Mouse (Mus musculus) lung, embryonic 16.5 days (tissue): ENCODE data around the gene Tor3a. TPM values are rescaled to one million over a fixed set of nuclear protein-coding genes. Genes with fewer than 3 reads are reported as not detected.

Source experiments
- ATAC-seq: fragments of 200-750 bp; cut with Nextera tagmentation; 2 replicates; pipeline ENCODE4 v1.8.0; 2017; ENCODE audit warnings: low read depth, mild to moderate bottlenecking, moderate library complexity
- H3K27ac ChIP-seq: fragments of 300-500 bp; sonication (generic); 2 replicates; pipeline ENCODE4 v1.5.1; 2014; ENCODE audit warnings: mild to moderate bottlenecking, control low read depth, low read length
- H3K27me3 ChIP-seq: fragments of 300-500 bp; sonication (generic); 2 replicates; pipeline ENCODE4 v1.6.1; 2014; ENCODE audit warnings: low read depth, low read length, mixed read lengths; ENCODE audit not compliant: control insufficient read depth, insufficient read depth
- H3K36me3 ChIP-seq: fragments of 300-500 bp; sonication (generic); 2 replicates; pipeline ENCODE4 v1.6.1; 2014; ENCODE audit warnings: low read length; ENCODE audit not compliant: control insufficient read depth, insufficient read depth
- H3K4me1 ChIP-seq: fragments of 300-500 bp; sonication (generic); replicated peaks from 2 replicates; pipeline ENCODE4 v1.6.1; 2014; ENCODE audit warnings: low read length, mixed read lengths; ENCODE audit not compliant: control insufficient read depth, insufficient read depth
- H3K4me2 ChIP-seq: fragments of 300-500 bp; sonication (generic); 2 replicates; pipeline ENCODE4 v1.6.1; 2014; ENCODE audit warnings: low read depth, low read length, control low read depth
- H3K4me3 ChIP-seq: fragments of 300-500 bp; sonication (generic); 2 replicates; pipeline ENCODE4 v1.5.1; 2014; ENCODE audit warnings: mild to moderate bottlenecking, low read length, control low read depth
- H3K9ac ChIP-seq: fragments of 300-500 bp; sonication (generic); 2 replicates; pipeline ENCODE4 v1.6.1; 2014; ENCODE audit warnings: low read length, control low read depth
- H3K9me3 ChIP-seq: fragments of 300-500 bp; sonication (generic); 2 replicates; pipeline ENCODE4 v1.6.1; 2016; ENCODE audit warnings: low read length; ENCODE audit not compliant: control insufficient read depth
- WGBS: fragments of 180-500 bp; shearing (Covaris S2); extraction: QIAGEN DNeasy Blood & Tissue Kit; methylation state at CpG from one replicate; pipeline ENCODE4 v1.1.7; 2014; 5-methylcytosine and 5-hydroxymethylcytosine counted together
- polyA plus RNA-seq: library from polyadenylated mRNA; unstranded; fragments of >200 nt; fragmentation: Nextera tagmentation; extraction: Ambion mirVana; gene quantifications from 2 replicates; pipeline ENCODE4 v1.2.1, GENCODE M21; 2015

The Tor3a gene
- polyA plus RNA-seq, 1 experiment from 2014 or later, result 14.0 TPM

DNA sequence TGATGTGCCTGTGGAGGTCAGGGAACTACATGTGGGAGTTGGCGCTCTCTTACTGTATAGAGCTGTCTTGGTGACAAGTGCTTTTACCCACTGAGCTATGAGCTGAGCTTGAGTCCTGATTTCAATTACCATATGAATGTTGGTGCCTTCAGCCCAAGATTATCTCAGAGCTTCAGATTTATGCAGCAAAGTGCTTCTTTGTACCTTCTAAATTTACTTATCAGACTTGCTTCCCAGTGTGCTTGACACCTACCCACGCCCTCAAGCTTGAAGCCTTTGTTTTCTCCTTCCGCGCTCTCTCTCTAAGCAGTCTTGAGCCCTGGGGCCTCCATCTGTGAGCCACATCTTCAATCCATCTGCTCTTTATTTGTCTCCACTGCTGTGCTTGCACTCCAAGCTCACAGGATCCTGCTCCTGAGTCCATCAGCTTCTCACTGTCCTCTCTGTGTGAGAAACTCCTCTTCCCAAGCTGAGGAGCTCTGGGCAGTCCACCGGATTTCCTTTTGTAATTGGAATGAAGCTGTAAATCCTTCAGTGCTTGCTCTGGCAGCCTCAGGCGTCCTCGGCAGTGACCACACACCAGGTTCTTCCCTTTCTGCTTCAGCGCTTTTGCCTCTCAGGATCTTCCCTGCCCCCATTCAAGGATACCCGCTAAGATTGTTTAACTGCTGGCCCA lies 60.2 kb downstream of the Tor3a start:
- peaks cover 17% of the 10 kb centered on the region for H3K4me1 ChIP-seq
- H3K36me3 ChIP-seq, result no peaks in the 10 kb centered on the region
- H3K9ac ChIP-seq, result 0 out of 2 replicates have a peak overlapping the region, but pooled peaks have one; percentile 22
- H3K27me3 ChIP-seq, result no peaks in the 10 kb centered on the region
- H3K4me2 ChIP-seq, result 0 out of 2 replicates have a peak overlapping the region, but pooled peaks have one; percentile 5
- WGBS, result 32% methylated on average over 9 of the region's 9 CpGs
- no peak for ATAC-seq
- H3K9me3 ChIP-seq, result no peaks in the 10 kb centered on the region
- H3K27ac ChIP-seq, result peak overlapping the region; percentile 75
- no peak overlapping the region for H3K4me3 ChIP-seq

DNA sequence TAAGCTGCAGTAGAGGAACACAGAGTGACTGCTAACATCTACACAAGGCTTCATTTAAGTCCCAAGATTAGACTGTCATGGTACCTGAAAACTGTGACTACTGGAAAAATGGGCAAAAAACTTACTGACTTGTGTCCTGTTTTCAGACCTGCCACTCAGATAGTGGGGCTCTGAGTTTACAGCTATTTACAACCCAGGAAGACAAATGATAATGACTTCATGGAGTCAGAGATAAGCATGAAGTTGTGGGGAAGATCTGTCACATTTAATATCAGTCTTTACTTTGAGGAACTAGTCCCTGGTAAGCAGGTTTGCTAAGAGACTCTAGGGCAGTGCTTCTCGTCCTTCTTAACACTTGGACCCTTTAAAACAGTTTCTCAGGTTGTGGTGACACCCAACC lies 63.9 kb downstream of the Tor3a start:
- no peak for ATAC-seq
- Histone ChIP-seq H3K9me3 (no peaks in the 10 kb centered on the region), H3K9ac (no peak overlapping the region), H3K27me3 (no peaks in the 10 kb centered on the region), H3K4me2 (no peak overlapping the region), H3K36me3 (no peaks in the 10 kb centered on the region), H3K4me3 (no peak overlapping the region), H3K27ac (no peak overlapping the region), H3K4me1 (peaks cover 7% of the 10 kb centered on the region)
- 67% methylated on average over 1 of the region's 1 CpGs for WGBS

DNA sequence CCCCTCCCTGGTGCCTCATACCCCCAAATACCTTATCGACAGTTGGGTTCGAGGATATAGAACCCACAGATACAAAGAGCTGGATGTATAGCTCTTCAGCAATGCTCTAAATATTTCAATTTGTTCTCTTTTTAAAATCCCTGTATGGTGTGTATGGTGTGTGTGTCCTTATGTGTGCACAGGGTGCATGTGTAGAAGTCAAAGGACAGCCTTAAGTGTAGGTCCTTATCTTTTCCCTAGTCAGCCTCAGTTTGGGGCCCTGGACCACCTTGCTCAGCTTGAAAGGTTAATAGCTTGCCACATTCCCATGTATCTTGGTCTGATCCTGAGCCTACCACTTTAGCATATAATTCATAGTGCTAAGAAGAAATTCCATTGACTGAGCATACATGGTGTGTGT lies 65.7 kb downstream of the Tor3a start:
- Histone ChIP-seq H3K4me1 (no peaks in the 10 kb centered on the region), H3K27ac (no peak overlapping the region), H3K36me3 (no peaks in the 10 kb centered on the region), H3K4me3 (no peak overlapping the region), H3K4me2 (no peak overlapping the region), H3K9me3 (no peaks in the 10 kb centered on the region), H3K9ac (no peak overlapping the region), H3K27me3 (no peaks in the 10 kb centered on the region)
- no peak for ATAC-seq
- 91% methylated on average over 2 of the region's 2 CpGs for WGBS

DNA sequence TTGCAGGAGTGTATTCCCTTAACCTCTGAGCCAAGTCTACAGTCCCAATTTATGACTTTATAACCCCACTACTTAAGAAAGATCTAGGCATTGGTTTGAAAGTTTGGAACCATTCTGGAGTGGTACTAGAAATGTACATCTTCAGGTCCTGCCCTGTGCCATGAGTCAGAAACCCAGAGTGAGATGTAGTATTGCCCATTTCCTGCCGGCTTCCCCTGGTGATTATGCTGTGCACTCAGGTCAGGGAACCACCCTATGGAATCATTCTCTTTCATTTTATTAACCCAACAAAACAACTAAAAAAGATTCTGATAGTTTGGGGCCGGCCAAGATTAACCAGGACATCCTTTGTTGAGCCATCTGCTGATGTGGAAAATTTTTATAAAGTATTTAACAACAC lies 68.2 kb downstream of the Tor3a start:
- no peaks in the 10 kb centered on the region for H3K27me3 ChIP-seq
- 82% methylated on average over 2 of the region's 2 CpGs for WGBS
- H3K4me3 ChIP-seq, result no peak overlapping the region
- H3K9ac ChIP-seq, result no peak overlapping the region
- H3K9me3 ChIP-seq, result no peaks in the 10 kb centered on the region
- H3K4me1 ChIP-seq, result no peaks in the 10 kb centered on the region
- no peak overlapping the region for H3K4me2 ChIP-seq
- no peaks in the 10 kb centered on the region for H3K36me3 ChIP-seq
- no peak for ATAC-seq
- H3K27ac ChIP-seq, result no peak overlapping the region

DNA sequence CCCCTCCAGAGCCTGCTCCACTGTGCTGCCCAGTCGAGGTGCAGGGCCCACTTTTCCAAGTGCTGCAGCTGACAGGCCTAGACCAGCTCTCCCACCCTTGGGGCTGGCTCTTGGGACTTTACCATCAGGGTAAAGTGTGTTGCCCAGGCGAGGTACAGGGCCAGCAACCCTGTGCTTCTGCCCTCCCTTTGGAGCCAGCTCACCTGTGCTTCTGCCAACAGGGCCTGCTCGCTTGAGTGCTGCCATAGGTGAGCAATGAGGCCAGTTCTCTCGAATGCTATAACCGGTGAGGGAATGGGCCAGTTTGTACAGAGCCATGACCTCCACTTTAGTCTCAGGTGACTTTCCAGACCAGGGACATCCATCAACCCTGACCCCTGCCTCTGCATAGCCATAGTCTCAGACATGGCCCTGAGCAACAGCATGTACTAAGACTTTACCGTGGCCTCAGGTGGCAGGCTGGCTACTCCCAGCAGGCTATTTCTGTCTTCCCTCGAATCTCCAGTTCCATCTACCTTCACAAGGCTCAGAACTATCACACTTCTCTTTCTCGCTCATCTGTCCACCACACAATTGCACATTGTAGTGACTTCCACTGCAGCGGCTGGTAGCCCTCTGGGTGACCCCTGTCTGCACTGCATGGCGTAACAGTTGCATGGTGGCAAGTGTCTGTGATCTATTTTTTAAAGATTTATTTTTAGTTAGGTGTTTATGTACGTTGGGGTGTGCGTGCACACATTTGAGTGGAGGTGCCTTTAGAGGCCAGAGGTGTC lies 68.9 kb downstream of the Tor3a start:
- Histone ChIP-seq H3K27me3 (no peaks in the 10 kb centered on the region), H3K4me2 (no peak overlapping the region), H3K9me3 (no peaks in the 10 kb centered on the region), H3K36me3 (no peaks in the 10 kb centered on the region), H3K9ac (no peak overlapping the region), H3K27ac (no peak overlapping the region), H3K4me3 (no peak overlapping the region), H3K4me1 (no peaks in the 10 kb centered on the region)
- ATAC-seq, result no peak
- WGBS, result 63% methylated on average over 12 of the region's 12 CpGs

Other genes with a start within 250 kb of the Tor3a start
- 38.7 and 38.9 TPM in 2 replicates for gene Soat1, start 200.0 kb downstream of the Tor3a start, polyA plus RNA-seq
- gene Gm10031, start 150.3 kb downstream of the Tor3a start, polyA plus RNA-seq, result 0.34 and 0.69 TPM in 2 replicates
- 3.5 and 4.2 TPM in 2 replicates for gene Abl2, start 115.6 kb downstream of the Tor3a start, polyA plus RNA-seq
- gene Fam20b, start 44.7 kb upstream of the Tor3a start, polyA plus RNA-seq, result 19.7 and 23.6 TPM in 2 replicates
- 3.5 and 4.1 TPM in 2 replicates for gene Angptl1, start 164.2 kb upstream of the Tor3a start, polyA plus RNA-seq